Mouse (Mus musculus): ENCODE results near the gene Cyb5rl.

Cyb5rl gene

DNA sequence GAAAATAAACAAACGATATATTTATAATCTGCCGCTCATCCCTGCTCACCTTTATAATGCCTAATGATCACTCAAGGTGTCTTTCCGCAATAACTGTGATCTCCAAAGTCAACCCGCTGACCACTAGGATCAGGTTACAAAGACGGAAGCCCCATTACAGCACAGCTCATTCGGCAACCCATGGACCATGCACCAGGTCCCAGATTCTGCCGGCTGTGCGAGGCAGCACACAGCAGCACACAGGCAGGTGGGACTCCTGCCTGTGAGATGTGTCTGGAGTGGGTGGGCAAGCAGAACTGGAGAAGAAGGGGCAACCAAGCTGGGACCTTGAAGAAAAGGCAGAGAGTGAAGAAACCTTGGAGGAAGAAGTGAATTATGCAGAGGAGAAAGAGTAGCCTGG, 47.5 kb downstream of the Cyb5rl start:
- DNase-seq (ENCODE audit: low spot score) = no peak

- no peak for DNase-seq (ENCODE audit: low spot score)
These were observed 51.1 kb downstream of the Cyb5rl start for GRCm38 (mm10) chr4:107117741-107118385.

DNA sequence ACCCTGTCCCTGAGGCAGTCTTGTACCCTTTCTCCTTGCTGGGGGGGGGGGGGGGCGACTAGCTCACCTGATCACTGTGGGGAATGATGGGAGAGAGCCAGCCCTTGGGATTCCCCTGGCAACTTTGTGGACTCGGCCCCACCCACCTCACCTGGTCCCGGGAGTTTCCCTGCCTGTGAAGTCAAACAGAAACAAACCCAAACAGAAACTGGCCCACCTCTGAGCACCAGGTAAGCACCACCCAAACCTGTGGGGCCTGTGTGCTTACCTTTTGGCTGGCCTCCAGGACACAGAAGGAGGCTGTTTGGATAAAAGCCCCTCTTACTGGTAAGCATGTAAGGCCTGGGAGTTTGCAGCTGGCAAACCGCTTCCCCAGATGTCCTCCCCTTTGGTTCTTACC, 52.3 kb downstream of the Cyb5rl start:
- no peak for DNase-seq (ENCODE audit: low spot score)

DNA sequence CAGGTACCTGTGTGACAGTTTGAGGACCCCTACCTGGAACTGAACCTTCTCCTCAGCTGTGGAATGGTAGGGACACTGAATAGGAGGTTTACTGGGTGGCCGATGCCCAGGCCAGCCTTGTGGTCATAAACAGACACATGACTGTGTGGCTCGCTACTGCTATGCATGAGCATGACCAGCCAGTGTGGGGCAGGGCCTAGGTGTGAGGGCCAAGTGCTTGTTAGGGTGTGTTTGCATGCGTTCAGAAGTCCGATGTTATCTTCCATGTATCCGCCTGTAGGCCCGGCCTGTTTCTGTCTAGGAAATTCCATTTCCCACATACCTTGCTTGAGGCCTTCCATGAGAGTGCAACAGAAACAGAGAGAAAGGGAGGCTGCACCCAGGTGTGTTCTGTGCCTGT, 53.9 kb downstream of the Cyb5rl start:
- no peak for DNase-seq (ENCODE audit: low spot score)

DNA sequence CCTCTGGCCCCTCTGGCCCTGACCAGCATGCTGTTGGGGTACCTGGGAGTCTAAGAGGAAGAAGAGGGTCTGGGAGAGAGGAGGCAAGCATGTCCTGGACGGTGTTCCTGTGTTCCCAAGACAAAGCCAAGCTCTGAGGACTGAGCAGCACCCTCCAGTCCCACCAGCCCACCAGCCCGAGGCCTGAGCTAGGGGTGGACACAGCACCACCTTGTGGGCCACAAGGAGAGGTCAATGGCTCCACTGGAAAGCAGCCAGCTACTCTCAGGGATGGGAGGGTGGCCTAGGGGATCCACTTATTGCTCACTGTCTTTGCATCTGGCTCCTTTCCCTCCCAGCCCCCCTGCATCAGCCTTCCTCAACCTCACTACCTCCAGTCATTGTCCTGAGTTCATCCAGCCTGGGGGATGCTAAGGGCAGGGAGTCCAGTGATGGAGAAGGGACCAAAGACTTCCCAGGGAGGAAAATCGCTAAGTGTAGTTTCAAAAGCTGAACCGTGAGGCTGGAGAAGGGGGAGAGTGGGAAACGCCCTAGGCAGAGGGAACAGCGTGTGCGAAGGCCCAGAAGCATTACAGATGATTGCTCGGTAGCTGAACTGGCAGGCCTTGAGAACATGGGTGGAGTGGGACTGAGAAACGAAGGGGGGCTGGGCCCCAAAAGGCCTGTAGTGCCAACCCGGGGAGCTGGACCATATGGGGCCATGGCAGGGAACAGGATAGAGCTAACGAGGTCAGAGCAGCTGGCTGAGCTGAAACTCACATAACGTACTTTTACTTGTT, 54.6 kb downstream of the Cyb5rl start:
- DNase-seq (ENCODE audit: low spot score) = no peak

GRCm38 (mm10) chr4:107124376-107124775, 57.6 kb downstream of the Cyb5rl start:
- DNase-seq (ENCODE audit: low spot score) = no peak

DNA sequence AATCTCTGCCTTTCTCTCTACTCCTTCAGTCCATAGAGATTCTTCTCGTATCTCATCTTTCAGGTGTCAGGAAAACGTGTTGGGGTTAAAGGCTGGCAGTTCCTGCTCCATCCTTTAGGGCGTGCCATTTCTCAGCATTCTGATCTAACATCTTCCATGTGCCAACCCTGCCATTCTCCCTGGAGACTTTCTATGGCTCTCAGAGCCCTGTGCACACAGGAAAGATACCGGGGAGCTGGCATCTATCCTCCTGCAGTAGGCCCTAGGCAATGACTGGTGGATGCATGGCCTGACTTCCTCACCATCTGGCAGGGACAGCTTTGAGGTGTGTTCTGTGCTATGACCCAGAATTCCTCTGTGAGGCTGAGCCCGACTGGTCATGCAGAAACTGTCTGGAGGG, 58.3 kb downstream of the Cyb5rl start:
- DNase-seq (ENCODE audit: low spot score) = no peak

DNA sequence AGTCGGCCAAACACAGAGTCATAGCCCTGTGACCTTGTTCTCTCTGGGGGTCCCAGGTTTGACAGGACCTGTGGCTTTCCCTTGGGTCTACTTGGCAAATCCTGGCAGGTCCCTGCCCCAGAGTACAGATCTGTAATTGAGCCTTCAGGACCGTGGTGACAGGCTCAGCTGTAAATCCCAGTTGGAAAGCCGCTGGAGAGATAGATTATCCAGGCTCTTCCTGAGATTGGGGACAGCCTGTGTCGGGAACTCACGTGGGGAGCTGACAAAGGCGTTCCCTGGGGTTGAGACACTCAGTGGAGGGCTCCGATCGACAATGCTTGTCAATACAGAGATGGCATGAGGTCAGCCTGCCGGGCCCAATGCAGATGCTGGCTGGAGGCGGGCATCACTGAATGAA, 59.6 kb downstream of the Cyb5rl start:
- no peak for DNase-seq (ENCODE audit: low spot score)

- DNase-seq (ENCODE audit: low spot score) = no peak
These were observed 60.2 kb downstream of the Cyb5rl start for GRCm38 (mm10) chr4:107126891-107127524.

DNA sequence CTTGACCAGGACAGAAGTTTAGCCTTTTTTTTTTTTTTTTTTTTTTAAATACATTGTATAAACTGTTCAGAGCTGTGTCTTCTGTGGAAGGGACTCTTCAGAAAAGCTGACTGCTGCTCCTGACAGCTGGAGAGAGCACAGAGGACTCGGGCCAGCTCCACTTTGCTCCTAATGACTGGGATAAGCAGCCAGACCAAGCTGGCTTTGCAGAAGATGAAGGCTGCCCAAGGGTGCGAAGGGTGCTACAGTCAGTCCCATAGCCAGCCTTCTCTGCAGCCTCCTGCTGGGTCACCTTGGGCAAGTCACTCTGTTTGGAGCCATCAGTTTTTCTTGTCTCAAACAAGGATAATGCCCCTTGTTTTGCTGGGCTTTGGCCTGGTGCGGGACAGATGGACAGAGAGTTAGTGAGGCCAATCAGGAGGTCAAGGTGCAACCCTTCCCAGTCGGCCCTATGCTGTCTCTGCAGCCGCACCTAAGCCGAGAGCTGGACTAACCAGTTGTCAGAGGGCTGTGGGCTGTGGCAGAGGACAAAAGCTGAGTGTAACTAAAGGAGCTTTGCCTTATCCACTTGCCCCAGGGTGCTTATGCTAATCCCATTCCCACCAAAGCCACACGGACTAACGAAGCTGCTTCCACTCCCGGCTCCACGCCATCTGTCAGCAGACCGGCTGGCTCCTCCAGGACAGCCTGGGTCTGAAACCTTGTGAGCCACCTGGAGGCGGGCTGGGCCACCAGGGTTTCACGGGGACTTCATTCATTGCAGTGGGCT, 61.3 kb downstream of the Cyb5rl start:
- no peak for DNase-seq (ENCODE audit: low spot score)

DNA sequence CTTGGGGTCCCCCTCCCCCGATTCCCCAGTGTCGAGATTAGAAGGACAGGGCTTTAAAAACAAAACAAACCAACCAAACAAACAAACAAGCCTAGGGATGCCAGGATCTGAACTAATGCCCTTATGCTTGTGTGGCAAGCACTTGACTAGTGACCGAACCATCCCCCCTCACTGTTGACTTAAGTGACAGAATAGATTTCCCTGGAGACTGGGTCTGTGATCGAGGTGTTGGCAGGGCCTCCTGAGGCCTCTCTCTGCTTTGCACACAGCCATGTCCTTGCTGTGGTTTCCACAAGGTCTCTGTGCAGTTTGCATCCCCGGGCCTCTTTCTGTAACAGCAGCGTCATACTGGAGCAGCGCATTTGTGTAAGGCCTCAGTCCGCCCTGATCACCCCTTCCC, 62.6 kb downstream of the Cyb5rl start:
- no peak for DNase-seq (ENCODE audit: low spot score)

- no peak for DNase-seq (ENCODE audit: low spot score)
These were observed 63.7 kb downstream of the Cyb5rl start for GRCm38 (mm10) chr4:107130534-107130933.

- no peak for DNase-seq (ENCODE audit: low spot score)
These were observed 68.1 kb downstream of the Cyb5rl start for GRCm38 (mm10) chr4:107134891-107135290.

GRCm38 (mm10) chr4:107135663-107136062, 68.9 kb downstream of the Cyb5rl start:
- DNase-seq (ENCODE audit: low spot score) = no peak

DNA sequence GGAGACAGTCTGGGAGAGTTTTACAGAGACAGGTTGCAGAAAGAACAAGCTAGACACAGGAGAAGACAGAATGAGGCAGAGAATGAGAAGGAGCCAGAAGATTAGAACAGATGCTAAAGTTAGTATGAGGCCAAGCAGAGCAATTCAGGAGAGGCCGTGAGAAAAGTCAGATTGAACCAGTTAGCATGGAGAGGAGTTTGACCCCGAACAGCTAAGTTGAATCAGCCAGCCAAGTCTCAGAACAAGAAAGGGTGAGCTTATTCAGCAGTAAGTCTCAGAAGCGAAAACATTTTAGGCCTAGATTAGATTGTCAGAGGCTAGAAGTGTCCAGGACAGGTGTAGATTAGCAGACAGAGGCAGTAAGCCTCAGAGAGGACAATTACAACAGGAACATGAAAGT, 69.7 kb downstream of the Cyb5rl start:
- DNase-seq (ENCODE audit: low spot score) = no peak
